Mouse (Mus musculus) thymus, postnatal 14 days (tissue): ENCODE measurements around the gene Chd2.

Experiments used
- DNase-seq: peaks from one replicate; pipeline ENCODE4 v3.0.0; 2021

Chd2 gene

DNA sequence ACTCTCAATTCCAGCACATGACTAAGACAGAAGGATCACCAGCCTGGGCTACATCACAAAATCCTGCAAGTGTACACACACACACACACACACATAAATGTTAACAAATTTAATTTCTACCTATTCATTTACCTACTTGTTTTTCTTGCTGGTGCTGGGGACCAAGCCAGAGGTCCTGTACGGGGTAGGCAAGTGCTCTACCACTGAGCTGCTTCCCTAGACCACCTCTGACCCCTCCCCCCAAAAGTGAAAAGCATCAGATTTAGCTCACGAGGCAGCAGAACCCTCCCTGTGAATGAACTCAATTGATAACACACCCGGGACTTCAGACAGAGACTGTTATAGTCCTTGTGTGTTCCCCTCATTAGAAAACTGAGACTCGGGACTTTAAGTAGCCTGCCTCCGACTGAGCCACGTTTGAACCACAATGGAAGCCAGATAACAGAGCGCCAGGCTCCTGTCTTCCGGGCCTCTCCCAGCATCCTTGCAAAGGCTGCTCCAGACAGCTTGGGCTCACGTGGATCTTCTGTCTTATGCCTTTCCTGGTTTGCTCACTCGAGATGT is 19.9 kb upstream of the Chd2 start:
- no peak for DNase-seq

- no peak for DNase-seq
Measured at GRCm38 (mm10) chr7:73560811-73561210, 19.2 kb upstream of the Chd2 start.

DNA sequence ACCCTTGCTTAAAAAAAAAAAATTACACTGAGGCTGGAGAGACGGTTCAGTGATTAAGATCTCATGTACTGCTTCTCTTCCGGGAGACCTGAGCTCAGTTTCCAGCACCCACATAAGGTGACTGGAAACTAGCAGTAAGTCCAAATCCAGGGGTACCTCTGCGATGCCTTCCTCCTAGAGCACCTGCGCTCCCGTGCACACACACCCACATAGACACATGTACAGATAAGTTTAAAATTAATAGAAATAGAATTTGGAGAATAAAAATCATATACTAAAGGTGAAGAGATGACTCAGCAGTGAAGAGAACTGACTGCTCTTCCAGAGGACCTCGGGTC is 18.2 kb upstream of the Chd2 start:
- no peak for DNase-seq

DNA sequence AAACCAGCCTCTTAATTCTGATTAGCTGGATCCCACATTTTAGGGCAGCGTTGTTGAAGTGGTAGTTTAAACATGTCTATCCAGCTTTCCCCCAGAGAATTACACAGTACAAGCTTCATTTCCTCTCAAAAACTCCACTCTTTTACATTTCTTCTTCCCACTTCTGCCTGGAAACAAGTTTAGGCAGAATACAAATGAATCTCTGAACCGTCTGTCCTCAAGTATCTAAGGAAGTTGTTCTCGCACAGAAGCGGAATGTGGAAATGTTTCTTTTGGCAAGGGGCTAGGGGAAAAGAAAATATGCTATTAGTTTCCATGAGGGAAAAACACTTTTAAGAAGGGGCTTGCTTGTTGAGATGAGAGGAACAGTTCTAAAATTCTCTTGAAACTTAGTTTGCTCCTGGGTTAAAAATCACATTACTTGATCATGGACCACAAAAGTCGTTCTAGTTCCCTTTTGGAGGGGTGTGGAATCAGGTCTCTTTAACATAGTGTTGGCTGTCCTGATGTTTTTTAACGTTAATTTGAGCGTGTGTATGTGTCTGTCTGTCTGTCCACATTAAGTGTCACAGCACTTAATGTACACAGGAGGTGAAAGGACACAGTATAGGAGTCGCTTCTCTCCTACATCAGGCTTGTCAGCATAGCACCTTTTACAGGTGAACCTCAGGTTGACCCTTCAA is 17.7 kb upstream of the Chd2 start:
- no peak for DNase-seq

GRCm38 (mm10) chr7:73558293-73559169 is 16.9 kb upstream of the Chd2 start:
- DNase-seq = peak; percentile 100

DNA sequence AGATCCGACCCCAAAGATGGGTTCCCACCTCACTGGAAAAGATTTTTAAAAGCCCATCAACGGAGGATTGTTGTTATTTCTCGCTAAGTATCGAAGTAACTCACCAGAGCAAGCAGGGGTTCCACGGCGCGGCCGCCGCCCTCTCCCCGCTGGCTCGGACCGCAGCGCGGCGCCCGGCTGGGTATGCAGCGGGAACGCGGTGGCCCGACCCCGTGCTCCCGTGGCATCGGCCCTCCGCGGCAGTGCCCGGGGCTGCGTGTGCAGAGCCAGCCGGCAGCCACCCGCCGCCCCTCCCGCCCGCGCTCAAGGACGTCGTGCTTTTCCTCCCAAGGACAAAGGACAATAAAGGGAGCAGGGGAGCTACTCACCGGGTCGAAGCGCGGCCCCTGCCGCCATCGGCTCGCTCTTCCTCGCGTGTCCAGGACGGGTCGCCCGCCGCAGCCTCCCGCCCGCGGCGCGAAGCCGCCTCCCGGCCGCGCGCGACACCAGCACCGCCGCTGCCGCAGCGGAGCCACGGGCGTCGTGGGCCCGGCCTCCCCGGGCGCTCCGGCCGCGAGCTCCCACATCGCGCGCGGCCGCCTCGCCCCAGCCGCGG is 16.1 kb upstream of the Chd2 start:
- peak; percentile 65 for DNase-seq

GRCm38 (mm10) chr7:73556688-73557667 is 15.3 kb upstream of the Chd2 start:
- no peak for DNase-seq

GRCm38 (mm10) chr7:73555918-73556580 is 14.4 kb upstream of the Chd2 start:
- DNase-seq = peak; percentile 0

- no peak for DNase-seq
Measured at GRCm38 (mm10) chr7:73554849-73555248, 13.2 kb upstream of the Chd2 start.

DNA sequence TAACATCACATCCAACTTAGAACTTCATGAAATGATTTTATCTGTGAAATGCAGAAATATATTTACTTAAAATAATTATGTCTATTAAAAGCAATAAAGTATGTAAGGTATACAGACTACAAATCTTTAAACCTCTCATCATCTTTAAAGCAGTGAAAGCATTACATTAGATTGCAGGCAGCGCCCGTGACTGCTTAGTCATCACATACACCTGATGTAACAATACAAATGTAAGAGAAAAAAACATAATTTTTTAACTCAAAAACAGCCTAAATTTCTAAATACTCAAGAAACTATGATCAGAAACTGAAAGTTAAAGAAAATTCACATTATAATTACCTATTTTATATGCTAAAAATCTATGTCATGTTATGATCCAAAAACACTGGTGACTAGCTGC is 11.5 kb upstream of the Chd2 start:
- DNase-seq = peak; percentile 1

- DNase-seq = peak; percentile 3
Measured at GRCm38 (mm10) chr7:73552054-73552750, 10.6 kb upstream of the Chd2 start.

DNA sequence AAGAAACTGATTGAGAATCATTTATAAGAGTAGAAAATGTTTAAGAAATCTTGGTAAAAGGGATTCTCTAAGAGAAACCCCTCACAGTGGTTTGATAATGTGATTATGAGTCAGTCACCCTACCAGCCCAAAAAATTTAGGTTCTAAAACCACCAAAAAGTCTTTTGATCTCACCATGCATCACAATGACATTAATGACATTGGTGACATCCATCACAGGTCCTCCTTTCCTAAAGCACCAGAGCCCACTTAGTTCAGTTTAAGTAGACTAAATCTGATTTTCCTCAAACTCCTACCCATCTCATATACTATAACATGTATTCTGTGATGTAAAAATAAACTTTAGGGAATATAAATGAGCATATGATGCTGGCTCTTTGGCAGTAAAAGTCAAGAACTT is 9.7 kb upstream of the Chd2 start:
- no peak for DNase-seq

- no peak for DNase-seq
Measured at GRCm38 (mm10) chr7:73548051-73548450, 6.4 kb upstream of the Chd2 start.

DNA sequence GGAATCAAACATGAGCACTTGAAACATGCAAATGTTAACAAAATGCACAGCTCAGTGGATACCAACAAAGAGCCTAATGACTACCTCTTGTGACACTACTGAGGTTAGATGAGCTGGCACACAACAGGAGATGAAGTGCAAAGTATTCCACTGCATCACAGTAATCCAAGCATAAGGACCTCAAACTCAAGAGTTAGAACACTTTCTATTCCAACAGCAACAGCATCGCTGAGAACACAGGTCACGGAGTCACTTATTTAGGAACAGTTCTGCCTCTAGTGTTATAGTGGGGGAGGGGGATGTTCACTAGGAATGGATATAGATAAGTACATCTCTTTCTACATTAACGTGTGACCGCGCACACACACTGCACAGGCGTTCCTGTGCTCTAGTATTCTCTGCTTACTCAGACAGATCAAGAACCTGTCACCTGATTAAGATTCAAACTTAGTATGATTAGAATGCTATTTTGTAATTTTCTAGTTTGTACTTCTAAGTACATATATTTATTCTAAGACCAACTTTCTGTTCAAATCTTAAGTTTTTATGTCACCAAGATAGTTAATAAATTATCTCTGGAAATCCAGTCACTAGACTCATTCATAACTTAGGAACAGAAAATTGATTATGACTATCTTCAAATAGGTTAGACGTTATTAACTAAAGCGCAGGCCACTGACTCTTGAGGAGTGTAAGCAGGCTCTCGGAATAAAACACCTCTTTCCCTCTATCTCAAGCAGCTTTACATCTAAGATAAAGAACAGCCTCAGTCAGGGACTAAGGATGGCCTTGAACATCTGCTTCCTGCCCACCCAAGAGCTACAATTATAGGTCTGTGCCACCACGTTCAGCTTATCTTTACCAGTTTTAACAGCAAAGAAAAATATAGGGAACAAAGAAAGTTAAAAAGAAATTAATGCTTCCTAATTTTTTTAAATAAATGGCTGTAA is 5.2 kb upstream of the Chd2 start:
- DNase-seq = no peak

DNA sequence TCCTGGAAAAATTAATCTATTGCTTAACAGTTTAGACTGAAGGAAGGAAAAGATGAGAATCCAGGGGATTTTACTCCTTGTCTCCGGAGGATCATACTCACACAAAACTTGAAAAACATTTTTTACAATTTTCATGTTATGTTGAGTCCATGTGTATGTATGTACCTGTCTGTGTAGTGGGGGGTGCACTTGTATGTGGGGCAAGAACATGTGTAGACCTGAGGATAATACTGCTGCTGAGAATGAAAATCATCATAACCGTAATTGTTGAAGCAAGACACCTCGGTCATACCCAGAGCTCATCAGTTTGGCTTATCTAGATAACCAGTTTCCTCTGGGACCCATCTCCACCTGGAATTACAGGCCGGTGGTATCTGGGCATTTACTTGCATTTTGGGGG is 3.4 kb upstream of the Chd2 start:
- DNase-seq = no peak

- no peak for DNase-seq
Measured at GRCm38 (mm10) chr7:73542131-73542853, 662 bp upstream of the Chd2 start.

GRCm38 (mm10) chr7:73541079-73541390 is 595 bp downstream of the Chd2 start:
- no peak for DNase-seq

GRCm38 (mm10) chr7:73540202-73541078 is 1.2 kb downstream of the Chd2 start:
- no peak for DNase-seq
